Mouse (Mus musculus) frontal cortex, postnatal 36 days (tissue): ENCODE measurements around the gene Ppp1r18.

Source experiments
- DNase-seq, 2 experiments: peaks; one replicate each; pipeline ENCODE4 v3.0.0; 2022; ENCODE audit warnings: low spot score in 2 of 2

The Ppp1r18 gene

DNA sequence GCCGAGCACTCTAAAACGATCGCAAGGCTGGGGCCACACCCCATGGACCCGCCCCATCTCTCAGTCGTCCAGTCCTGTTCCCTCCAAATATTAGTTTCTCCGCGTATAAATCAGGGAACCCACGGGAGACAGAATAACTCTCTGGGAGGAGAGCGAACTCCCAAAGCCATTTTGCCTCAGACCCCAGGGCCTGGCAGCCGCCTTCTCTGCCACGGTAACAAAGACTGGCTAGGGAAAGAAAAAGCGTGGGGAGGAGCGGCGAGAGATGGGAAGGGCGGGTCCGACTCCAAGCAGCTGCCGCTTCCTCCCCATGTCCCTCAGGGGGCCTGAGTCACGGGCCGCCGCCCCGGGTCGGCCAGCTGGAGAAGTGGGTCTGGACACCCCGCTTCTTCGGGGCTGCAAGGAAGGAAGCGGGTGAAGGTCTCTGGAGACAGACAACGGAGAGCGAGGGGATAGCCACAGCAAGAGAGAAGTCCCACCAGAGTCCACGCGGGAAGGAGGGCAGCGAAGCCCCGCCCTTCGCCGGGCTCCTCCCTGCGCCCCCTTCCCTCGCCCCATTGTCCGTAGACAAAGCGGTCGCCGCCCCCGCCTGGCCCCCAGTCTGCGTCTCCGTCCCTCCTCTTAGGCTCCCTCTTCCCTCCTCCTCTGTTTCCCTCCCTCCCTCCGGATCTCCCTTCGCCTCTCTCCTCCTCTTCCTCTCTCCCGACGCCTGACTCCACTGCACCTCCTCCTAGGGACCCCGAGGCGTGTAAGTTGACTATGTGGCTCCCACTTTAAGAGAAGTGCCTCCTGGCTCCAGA, at the start of gene Ppp1r18:
TSS of gene Ppp1r18 (plus strand) at position 113 of the 800 bp plus-strand sequence.
- DNase-seq: no peak

DNA sequence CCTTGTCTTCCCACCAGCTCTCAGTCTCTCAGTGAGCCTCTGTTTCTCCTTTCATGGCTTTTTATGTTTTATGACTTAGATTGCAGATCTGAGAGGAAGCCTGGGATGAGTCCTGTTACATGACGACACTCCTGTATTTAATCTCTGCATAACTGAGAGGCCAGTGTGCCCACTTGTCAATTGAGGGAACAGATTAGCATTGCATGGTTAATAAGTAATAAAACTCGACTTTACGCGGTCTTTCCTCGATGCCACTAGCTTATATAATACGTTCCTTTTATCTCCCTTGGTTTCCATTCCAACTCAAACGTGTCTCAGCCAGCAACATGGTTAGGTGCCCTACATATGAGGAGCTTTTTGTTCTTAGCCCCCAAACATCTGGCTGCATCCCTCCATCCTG, 49.6 kb upstream of the Ppp1r18 start:
- no peak for DNase-seq

DNA sequence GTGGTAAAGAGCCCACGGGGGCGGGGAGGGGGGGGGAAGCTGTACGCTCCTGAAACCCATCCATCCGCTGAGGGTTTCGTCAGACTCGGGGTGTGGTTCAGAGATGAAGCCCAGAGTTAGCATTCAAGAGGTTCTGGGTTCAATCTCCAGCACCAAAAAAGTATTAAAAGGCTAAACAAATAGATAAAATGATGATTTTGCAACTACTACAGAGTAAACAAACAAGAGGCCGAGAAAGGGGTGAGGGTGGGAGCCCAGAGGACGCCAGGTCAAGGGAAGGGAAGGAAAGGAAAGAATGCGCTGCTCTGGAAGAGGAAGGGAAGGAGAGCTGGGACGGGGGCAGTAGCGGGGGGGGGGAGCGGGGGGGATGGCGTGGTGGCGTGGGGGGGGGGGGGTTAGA, 48.7 kb upstream of the Ppp1r18 start:
- no peak for DNase-seq

DNA sequence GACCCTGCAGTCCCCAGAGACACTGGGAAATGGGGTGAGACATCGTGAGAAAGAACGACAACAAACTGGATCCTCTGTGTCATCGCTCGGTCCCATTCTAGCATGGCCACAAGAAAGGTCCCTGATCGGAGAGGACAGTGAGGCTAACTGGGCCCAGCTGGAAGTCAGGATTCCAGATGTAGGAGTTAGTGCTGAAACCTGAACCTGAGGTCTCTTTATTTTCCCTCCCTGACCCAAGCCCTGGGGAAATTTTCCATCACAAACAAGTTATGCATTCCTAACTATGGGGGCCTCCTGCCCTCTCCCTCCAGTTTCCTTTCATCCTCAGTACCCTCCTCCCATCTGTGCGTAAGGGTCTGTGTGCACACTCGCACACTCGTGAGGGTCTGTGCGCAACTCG, 48.2 kb upstream of the Ppp1r18 start:
- no peak for DNase-seq

DNA sequence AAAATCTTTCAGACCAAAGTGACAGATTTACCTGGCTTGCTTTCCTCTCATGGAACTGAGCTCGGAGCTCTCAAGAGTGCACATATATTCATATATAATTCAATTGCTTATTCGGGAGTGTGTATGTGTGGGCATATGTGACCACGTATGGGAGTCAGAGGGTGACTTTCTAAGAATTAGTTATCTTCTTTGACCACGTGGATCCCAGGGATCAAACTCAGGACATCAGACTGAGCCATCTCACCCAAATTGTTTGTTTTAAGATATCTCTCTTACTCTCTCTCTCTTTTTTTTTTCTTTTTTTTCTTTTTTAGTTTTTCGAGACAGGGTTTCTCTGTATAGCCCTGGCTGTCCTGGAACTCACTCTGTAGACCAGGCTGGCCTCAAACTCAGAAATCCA, 45.3 kb upstream of the Ppp1r18 start:
- no peak for DNase-seq

DNA sequence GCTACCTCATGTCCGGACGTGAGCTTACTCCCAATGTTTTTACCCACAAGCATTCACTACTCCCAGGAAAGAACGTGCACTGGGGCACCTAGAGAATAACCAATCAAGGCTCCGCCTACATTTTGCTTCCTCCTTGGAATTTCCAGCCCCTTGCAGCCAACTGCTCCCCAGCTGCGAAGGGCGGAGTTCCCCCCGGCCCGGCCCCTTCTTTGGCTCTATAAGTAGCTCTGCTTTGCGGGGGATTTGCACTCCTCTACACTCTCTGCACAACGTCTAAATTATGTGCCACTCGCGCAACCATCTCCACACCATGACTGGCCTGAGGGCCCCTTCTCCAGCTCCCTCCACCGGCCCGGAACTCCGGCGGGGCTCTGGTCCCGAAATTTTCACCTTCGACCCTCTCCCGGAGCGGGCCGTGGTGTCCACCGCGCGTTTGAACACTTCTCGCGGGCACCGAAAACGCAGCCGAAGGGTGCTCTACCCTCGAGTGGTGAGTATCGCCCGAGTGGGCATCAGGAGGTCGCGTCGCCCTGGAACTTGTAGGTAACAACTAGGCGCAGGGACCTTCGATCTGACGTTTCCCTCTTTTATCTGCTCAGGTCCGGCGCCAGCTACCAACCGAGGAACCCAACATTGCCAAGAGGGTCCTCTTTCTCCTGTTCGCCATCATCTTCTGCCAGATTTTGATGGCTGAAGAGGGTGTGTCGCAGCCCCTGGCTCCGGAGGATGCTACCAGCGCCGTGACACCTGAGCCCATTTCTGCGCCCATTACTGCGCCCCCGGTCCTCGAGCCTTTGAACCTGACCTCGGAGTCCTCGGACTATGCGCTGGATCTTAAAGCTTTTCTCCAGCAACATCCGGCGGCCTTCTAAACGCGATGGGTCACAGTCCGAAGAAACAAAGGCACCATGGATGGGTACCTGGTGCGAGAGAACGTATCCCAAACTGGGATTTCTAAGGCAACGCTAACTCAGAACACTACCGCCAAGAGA, 43.7 kb upstream of the Ppp1r18 start, which contains the start of gene Ier3:
TSS of gene Ier3 (plus strand) at position 246 of the 992 bp plus-strand sequence.
- peak; percentile 69 to 71 for DNase-seq

DNA sequence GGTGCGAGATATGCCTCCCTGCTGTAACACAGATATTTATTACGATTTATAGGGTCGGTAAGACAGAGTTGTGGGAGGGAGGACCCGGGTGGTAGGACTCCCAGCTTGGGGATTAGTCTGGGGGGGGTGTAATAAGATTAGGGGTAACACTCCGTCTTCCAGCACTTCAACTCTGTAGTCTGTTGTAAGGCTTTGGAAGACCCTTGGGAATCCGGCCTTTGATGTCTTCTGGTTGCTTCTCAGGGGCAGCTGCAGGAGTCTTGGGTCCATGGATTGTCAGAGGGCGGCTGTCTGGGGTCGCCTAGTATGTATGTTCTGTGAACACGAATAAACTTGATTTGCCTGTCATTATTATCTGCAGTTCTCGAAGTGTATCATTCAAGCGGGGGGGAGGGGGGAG, 42.8 kb upstream of the Ppp1r18 start:
- no peak for DNase-seq

DNA sequence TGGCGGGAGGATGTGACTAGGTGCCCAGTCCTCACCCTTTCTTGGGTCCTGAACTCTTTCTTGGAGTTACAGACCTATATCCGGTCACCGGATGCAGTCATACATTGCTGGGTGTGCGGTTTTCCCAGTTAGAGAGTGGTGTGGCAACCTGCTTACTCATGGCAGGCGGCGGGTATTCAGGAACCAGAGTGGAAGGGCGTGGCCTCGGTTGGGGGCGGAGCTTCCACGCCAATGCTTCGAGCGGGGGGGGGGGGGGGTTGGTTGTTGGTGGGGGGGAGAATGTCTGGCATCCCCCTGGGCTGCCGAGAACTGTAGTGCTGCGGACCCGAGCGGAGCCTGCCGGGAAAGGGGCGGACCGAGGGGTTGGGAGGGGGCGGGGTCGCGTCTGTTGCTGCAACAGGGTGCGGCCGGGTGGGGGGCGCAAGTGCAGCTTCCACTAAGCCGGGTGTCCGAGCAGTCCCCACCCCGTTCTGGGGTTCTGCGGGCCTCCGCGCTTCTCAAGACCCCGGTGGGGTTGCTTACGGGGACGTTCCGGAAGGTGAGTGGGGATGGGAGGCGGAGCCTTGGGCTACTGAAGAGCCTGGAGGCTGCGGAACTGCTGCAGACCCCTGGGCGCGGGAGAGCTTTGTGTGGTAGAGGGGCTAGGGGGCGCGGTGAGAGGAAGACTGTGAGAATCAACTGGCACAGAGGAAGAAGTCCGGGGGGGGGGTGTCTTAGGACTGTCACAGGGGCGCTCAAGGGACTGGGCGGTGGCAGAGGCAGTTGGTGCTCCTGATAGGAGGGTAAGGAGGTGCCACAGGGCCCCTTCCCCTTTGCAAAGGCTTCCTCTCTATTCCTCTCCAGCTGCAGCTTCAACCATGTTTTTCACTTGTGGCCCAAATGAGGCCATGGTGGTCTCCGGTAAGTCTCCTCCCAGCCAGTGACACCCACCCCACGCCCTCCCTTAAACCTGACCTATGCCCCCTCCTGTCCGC, 42.1 kb upstream of the Ppp1r18 start, which contains the start of gene Flot1:
TSS of gene Flot1 (plus strand) at position 267 of the 974 bp plus-strand sequence.
- peak; percentile 73 to 75 for DNase-seq

DNA sequence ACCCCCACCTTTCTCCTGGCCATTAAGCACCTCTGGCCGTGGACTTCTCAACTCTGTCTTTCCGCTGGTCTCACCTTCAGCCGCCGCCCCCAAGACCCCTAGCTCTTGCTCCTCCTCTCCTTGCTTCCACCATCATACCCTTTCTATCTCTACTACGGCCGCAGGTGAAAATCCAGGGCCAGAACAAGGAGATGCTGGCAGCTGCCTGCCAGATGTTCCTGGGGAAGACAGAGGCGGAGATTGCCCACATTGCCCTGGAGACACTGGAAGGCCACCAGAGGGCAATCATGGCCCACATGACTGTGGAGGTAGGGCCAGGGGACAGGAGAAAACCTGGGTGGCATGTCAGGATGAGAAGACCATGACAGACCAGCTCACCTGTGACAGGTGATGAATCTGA, 41.0 kb upstream of the Ppp1r18 start:
- DNase-seq: no peak

DNA sequence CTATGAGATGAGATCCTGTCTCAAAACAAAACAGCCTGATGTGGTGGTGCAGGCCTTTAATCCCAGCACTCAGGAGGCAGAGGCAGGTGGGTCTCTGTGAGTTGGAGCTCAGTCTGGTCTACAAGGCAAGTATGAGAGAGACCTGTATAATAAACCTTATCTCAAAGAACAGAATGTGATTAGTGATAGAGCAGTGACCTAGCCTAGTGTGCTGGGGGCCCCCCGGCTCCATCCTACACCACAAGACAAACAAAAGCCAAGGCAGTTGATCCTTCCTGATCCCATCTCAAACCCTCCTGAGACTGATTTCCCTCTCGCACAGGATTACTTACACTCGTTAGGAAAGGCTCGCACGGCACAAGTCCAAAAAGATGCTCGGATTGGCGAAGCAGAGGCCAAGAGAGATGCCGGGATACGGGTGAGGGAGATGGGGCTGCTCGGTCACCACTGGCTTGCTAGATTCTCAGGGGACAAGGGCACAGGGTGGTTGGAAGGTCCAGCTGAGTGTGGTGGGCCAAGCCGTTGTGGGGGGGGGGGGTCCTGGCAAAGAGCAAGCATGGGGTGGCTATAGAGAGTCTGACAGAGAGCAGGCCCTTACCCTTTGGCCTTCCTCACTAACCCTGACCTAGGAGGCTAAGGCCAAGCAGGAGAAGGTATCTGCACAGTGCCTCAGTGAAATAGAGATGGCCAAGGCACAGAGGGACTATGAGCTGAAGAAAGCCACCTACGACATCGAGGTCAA, 40.1 kb upstream of the Ppp1r18 start:
- DNase-seq: no peak

DNA sequence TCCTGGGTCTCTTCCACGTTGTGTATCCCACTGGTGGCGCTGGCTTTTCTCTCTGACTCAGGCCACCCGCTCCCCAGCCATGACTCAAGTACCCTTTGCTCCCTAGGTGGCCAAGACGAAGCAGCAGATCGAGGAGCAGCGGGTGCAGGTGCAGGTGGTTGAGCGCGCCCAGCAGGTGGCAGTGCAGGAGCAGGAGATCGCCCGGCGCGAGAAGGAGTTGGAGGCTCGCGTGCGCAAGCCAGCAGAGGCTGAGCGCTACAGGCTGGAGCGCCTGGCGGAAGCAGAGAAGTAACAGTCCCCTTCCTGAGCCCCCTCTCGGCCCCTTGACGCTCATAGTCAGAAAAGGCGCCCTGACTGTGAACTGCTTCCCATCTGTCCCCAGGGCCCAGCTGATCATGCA, 35.7 kb upstream of the Ppp1r18 start:
- peak; percentile 81 to 82 for DNase-seq

DNA sequence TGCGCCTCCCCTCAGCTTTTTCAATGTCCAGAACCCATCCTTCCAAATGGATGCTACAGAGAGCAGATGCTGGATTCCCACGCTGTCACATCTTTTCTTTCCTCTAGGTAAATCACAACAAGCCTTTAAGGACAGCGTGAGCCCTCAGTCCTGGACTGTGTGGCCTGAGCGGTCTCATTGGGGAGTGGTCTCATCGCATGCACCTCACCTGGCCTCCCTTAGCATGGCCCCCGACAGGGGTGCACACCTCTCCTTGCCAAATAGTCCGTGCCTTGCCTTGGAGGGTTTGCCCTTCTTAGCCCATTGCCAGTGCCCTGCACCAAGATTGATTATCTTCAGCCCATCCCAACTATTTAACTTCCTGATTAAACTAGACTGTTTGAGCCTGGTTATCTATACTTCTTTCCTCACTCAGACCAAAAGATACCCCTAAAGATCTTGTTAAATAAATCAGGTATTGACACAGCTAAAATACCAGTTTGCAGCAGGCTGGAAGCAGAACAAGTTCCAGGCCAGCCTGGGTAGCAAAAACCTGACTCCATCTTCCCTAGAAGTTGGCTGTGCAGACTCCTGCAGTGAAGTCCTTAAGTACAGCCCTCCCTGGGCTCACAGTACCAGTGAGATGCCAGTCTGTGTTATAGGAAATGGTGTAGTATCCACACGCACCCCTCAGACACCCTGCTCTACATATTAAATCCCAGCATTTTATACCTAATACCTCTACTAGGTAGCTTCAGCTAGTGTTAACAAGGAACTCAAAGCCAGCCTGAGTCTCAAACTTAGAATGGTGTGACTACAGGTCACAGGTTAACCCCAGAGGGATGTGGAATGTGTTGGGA, 32.8 kb upstream of the Ppp1r18 start:
- DNase-seq: no peak

DNA sequence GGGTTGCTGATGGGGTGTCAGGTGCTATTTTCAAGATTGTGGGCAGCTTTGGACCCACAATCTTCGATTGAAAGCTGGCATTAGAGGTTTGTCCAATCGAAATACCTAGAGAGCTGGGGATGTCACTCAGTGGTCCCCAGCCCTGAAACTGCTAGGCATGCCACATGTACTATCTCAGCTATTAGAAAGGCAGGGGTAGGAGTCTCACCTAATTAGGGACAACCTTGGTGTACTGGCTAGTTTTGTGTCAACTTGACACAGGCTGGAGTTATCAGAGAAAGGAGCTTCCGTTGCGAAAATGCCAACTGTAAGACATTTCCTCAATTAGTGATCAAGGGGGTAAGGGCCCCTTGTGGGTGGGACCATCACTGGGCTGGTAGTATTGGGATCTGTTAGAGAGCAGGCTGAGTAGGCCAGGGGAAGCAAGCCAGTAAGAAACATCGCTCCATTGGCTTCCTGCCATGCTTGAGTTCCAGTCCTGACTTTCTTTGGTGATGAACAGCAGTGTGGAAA, 32.1 kb upstream of the Ppp1r18 start:
- DNase-seq: no peak

DNA sequence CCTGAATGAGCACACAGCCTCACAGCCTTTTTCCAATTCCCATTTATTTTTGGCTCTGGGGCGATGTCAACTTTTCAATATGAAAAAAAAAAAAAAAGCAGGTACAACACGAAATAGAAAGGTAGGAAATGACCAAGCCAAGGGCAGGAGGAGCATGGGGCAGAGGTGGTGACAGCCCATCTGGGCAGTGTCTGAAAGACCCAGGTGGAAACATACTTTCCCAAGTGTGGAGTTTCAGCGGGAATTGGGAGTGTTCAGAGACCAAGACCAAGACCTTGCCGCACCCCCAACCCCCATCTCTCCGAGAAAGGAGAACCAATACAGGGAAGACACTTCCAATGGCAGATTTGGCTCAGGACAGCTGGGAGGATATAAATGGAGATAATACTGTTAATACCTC, 31.5 kb upstream of the Ppp1r18 start:
- no peak for DNase-seq

DNA sequence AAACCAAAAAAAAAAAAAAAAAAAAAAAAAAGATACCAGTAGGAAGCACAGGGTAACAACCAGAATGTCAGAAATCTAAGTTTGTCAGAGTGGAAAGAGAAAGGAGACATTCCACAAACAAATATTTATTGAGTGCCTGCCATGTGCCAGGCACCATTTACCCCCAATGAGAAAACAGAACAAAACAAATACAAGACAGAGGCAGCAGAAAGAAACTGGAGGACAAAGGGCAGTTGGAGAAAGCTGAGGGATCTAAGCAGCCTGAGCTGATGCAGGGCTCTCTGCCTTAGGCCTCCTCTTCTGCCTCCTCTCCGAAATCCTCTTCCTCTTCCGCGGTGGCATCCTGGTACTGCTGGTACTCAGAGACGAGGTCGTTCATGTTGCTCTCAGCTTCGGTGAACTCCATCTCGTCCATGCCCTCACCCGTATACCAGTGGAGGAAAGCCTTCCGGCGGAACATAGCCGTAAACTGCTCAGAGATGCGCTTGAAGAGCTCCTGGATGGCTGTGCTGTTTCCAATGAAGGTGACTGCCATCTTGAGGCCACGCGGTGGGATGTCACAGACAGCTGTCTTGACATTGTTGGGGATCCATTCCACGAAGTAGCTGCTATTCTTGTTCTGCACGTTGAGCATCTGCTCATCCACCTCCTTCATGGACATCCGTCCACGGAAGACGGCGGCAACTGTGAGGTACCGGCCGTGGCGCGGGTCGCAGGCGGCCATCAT, 30.5 kb upstream of the Ppp1r18 start:
- DNase-seq: peak in 1 of 2 experiments; percentile 52

DNA sequence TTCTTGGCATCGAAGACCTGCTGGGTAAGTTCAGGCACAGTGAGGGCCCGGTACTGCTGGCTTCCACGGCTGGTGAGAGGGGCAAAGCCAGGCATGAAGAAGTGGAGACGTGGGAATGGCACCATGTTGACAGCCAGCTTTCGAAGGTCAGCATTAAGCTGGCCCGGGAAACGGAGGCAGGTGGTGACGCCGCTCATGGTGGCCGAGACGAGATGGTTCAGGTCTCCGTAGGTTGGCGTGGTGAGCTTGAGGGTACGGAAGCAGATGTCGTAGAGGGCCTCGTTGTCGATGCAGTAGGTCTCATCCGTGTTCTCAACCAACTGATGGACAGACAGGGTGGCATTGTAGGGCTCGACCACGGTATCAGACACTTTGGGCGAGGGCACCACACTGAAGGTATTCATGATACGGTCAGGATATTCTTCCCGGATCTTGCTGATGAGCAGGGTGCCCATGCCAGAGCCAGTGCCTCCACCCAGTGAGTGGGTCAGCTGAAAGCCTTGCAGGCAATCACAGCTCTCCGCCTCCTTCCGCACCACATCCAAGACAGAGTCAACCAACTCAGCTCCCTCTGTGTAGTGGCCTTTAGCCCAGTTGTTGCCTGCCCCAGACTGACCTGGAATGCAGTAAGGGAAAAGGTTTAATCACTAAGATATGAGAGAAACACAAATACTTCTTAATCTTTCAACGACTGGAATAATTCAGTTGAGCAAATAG, 29.8 kb upstream of the Ppp1r18 start:
- no peak for DNase-seq

DNA sequence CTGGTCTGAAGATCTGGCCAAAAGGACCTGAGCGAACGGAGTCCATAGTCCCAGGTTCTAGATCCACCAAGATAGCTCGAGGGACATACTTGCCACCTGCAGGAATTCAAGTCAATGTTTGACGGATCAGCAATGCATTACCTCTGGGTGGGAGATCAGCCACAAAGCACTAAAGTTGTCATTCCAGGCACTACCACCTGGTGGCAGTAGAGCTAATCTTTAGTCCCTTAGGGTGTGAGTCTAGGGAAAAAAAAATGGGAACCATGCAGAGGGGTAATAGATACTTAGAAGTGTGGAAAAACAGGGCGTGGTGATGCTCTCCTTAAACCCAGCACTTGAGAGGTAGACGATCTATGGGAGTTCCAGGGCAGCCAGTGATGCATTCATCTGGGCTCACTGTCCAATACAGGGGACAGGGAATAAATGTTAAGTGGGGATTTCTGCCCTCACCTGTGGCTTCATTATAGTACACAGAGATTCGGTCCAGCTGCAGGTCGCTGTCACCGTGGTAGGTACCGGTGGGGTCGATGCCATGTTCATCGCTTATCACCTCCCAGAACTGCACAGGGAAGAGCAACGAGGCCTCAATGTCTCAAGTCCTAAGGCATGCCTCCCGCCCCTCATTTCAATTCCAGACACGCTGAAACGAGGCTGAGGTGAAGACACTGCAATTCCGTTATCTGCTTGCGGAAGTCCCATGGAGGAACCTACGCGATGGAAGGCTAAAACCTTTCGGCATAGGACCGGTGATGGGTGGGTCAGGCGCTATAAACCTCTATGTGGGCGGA, 29.0 kb upstream of the Ppp1r18 start:
- DNase-seq: peak; percentile 86 to 94
